Mouse (Mus musculus): Measurements from ENCODE around the gene Ccdc13.

- no peak for TF ChIP-seq CTCF (IDR thresholded peaks at IDR 0.05; ENCODE audit: control insufficient read depth, insufficient read depth, insufficient read length)
- TF ChIP-seq MAX (IDR thresholded peaks at IDR 0.05): no peak
- no peak for TF ChIP-seq USF1 (IDR thresholded peaks at IDR 0.05; ENCODE audit: low read depth)
- no peak for TF ChIP-seq CEBPB (IDR thresholded peaks at IDR 0.05; ENCODE audit: low read depth)
- TF ChIP-seq MYOD1 (IDR thresholded peaks at IDR 0.05; ENCODE audit: control insufficient read depth, insufficient read length, low read depth): no peak
- TF ChIP-seq FOSL1 (IDR thresholded peaks at IDR 0.05; ENCODE audit: insufficient read depth, low read length, poor library complexity, severe bottlenecking): no peak
- no peak for TF ChIP-seq MYOG (IDR thresholded peaks at IDR 0.05; ENCODE audit: control insufficient read depth, extremely low read depth, insufficient read length)
Observed at GRCm38 (mm10) chr9:121791757-121792521, 47.3 kb downstream of the Ccdc13 start, which contains the start of gene Hhatl.
